ENCODE assay signal across 9 mouse cellular contexts in the genomic region with DNA sequence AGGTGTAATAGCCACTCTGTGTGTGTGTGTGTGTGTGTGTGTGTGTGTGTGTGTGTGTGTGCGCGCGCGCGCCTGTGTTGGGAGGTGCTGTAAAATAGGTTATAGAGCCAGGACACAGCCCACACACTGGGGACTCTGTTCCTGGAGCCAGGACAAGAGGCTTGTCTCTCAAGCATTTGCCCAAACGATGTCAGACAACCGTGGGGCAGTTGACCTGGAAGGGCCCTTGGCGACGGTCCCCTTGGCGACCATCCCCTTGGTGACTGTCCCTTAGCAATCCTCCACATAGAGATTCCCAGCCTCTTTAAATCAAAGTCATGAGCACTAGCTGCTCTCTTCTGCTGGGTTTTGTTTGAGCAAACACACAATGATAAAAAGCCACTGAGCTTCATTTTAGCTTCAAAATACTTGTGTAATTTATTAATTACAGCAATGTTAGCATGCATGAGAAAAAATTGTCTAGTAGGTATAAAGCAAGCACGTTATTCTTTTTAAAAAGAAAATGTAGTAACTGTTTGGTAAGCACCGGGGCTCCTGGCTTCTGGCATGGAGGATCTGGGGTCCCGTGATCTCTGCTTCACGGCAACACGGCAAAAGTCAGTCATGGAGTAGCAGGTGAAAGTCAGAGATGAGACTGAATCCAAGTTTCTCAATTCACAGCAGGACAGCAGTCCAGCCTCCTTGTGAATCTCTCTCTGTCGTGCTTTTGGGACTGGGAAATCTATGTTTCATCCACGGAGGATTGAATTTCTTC. TPM values are rescaled to one million over a fixed set of nuclear protein-coding genes. Genes with fewer than 3 reads are reported as not detected.
DNase-seq lines count a peak whose midpoint lies in the region; ATAC-seq and TF ChIP-seq lines count a peak whose summit lies in the region.
"Had no signal": no experiment of that assay in that cellular context is flagged by ENCODE, and none has a peak within 500 bp of the region (broad histone marks: within the 10 kb centered on the region; RNA-seq: fewer than 3 reads in every experiment).

No protein-coding gene starts in this region.

- TF ChIP-seq CTCF in cortical plate, adult 2 months (IDR thresholded peaks at IDR 0.05; ENCODE audit: extremely low read depth, insufficient read depth, low read length) = no peak
- TF ChIP-seq CTCF in midbrain, postnatal 0 days (IDR thresholded peaks at IDR 0.05) = no peak

- peak; percentile 61 to 74 for DNase-seq in cerebellum, postnatal 14 days
- DNase-seq in cerebellum, adult 18-20 months = no peak
- DNase-seq in hindbrain, embryonic 10.5 days (ENCODE audit: low spot score) = peak; percentile 90
- DNase-seq in midbrain, postnatal 0 days (ENCODE audit: low spot score) = peak; percentile 81
- DNase-seq in spleen, postnatal 14 days (ENCODE audit: low spot score in 2 of 2) = no peak
- no peak for DNase-seq in kidney, postnatal 14 days
- no peak for DNase-seq in urinary bladder, adult 18-20 months (ENCODE audit: low spot score in 2 of 2)
- DNase-seq: layer of hippocampus, postnatal 36 days had no signal

- H3K9me3 ChIP-seq in hindbrain, embryonic 10.5 days = peaks cover 15% of the 10 kb centered on the region
- peaks cover 3% of the 10 kb centered on the region; the same call in 1 of the 2 replicates for H3K9me3 ChIP-seq in midbrain, postnatal 0 days (ENCODE audit: low read length)

- peaks cover 64% of the 10 kb centered on the region for H3K27me3 ChIP-seq in hindbrain, embryonic 10.5 days (ENCODE audit: insufficient read depth, poor library complexity, severe bottlenecking)
- H3K27me3 ChIP-seq in midbrain, postnatal 0 days (ENCODE audit: insufficient read depth, low read length) = no peaks in the 10 kb centered on the region

- peaks cover 5% of the 10 kb centered on the region; the same call in 1 of the 2 replicates for H3K36me3 ChIP-seq in hindbrain, embryonic 10.5 days
- no peaks in the 10 kb centered on the region for H3K36me3 ChIP-seq in midbrain, postnatal 0 days (ENCODE audit: insufficient read depth, low read length)

- no peak for TF ChIP-seq POLR2A in cortical plate, adult 2 months (IDR thresholded peaks at IDR 0.05; ENCODE audit: extremely low read depth, insufficient read depth, low read length)

- H3K4me3 ChIP-seq in cortical plate, adult 2 months (ENCODE audit: insufficient read depth, low read length) = peak overlapping the region; percentile 17; the same call in 1 of the 2 replicates
- peak overlapping the region; percentile 73 for H3K4me3 ChIP-seq in hindbrain, embryonic 10.5 days
- H3K4me3 ChIP-seq in midbrain, postnatal 0 days (ENCODE audit: low read depth, low read length) = peak overlapping the region; percentile 64

- H3K4me2 ChIP-seq in midbrain, postnatal 0 days (ENCODE audit: low read depth, low read length, poor library complexity, severe bottlenecking) = peak overlapping the region; percentile 83

- H3K9ac ChIP-seq in midbrain, postnatal 0 days (replicated peaks; ENCODE audit: low read length, poor library complexity, severe bottlenecking) = peak overlapping the region; percentile 36; the same call in 1 of the 2 replicates

- no peaks in the 10 kb centered on the region for H3K4me1 ChIP-seq in cortical plate, adult 2 months (ENCODE audit: control insufficient read depth, insufficient read depth, low read length)
- peaks cover 53% of the 10 kb centered on the region for H3K4me1 ChIP-seq in hindbrain, embryonic 10.5 days (replicated peaks)
- 0 out of 2 replicates have a peak, but pooled peaks cover 11% of the 10 kb centered on the region for H3K4me1 ChIP-seq in midbrain, postnatal 0 days (ENCODE audit: insufficient read depth, low read length)

- WGBS in hindbrain, embryonic 10.5 days = 31% methylated on average over 17 of the region's 17 CpGs
- WGBS in midbrain, postnatal 0 days = 13% methylated on average over 17 of the region's 17 CpGs

- peak; percentile 59; the same call in 1 of the 2 replicates for ATAC-seq in midbrain, postnatal 0 days (ENCODE audit: low FRiP score)

- no peak overlapping the region for H3K27ac ChIP-seq in cortical plate, adult 2 months (ENCODE audit: insufficient read depth, low read length)
- peak overlapping the region; percentile 92 for H3K27ac ChIP-seq in hindbrain, embryonic 10.5 days
- H3K27ac ChIP-seq in midbrain, postnatal 0 days (ENCODE audit: low read depth, low read length) = 0 out of 2 replicates have a peak overlapping the region, but pooled peaks have one; percentile 62

RNA-seq across cellular contexts. Expression of gene Tox2, which starts 3.0 kb away (rescaled TPM):
- 26.1 and 28.1 TPM in 2 replicates for polyA plus RNA-seq in cortical plate, adult 2 months (2012; rRNA removed)
- 29.6 and 29.8 TPM in 2 replicates for polyA plus RNA-seq in hindbrain, embryonic 10.5 days (2016; fragmentation: Nextera tagmentation; extraction: Ambion mirVana)
- 7.6 and 14.3 TPM in 2 replicates for total RNA-seq in midbrain, postnatal 0 days (2014; rRNA removed)
- 57.0 and 64.7 TPM in 2 replicates for polyA plus RNA-seq in midbrain, postnatal 0 days (2015; fragmentation: Nextera tagmentation; extraction: Ambion mirVana)

Comparison
In these comparisons a context has a peak if more than half of its experiments do, and no peak if none do; other contexts are left out.
1. DNase-seq: peak in cerebellum, postnatal 14 days (2 of 2), hindbrain, embryonic 10.5 days (single experiment) and midbrain, postnatal 0 days (single experiment); none in cerebellum, adult 18-20 months (0 of 2), spleen, postnatal 14 days (0 of 2), kidney, postnatal 14 days (single experiment) and urinary bladder, adult 18-20 months (0 of 2).
2. H3K4me3 ChIP-seq: peak in every context shown above with its lines; median percentile 73 in hindbrain, embryonic 10.5 days; 64 in midbrain, postnatal 0 days; 17 in cortical plate, adult 2 months.